Mouse (Mus musculus): ENCODE data around the gene Grap.

- no peak for TF ChIP-seq POLR2A (IDR thresholded peaks at IDR 0.05; ENCODE audit: low read depth, low read length)
- no peak for TF ChIP-seq CTCF (IDR thresholded peaks at IDR 0.05; ENCODE audit: extremely low read depth, insufficient read length, insufficient replicate concordance, low read depth, low read length)
Observed at GRCm38 (mm10) chr11:61660001-61660400, 6.9 kb downstream of the Grap start.
